Comparison of ENCODE assay signal across 17 mouse cellular contexts in the genomic region with DNA sequence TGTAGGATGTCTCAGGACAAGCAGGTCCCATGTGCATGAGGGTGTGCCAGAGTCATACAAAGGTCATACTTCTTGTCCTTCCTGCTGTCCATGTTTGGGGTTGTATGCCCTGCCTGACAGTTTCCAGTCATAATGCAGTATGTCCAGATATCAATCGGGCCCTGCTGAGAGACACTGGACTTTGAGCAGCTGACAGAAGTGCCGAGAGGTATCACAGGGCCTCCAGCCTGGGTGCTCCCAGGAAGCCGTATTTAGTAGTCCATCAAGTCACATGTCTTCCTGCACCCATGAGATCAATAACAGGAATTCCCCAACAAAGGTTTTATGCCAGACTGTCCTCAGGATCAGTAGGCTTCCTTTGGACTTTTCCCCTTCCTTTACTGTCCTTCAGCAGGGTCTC. TPM values are rescaled to one million over a fixed set of nuclear protein-coding genes. Genes with fewer than 3 reads are reported as not detected.
DNase-seq lines count a peak whose midpoint lies in the region; ATAC-seq and TF ChIP-seq lines count a peak whose summit lies in the region.
"Had no signal": no experiment of that assay in that cellular context is flagged by ENCODE, and none has a peak within 500 bp of the region (broad histone marks: within the 10 kb centered on the region; RNA-seq: fewer than 3 reads in every experiment).

No protein-coding gene starts in this region.

- no peak overlapping the region for H3K9ac ChIP-seq in heart, embryonic 13.5 days
- H3K9ac ChIP-seq in intestine, embryonic 15.5 days = no peak overlapping the region
- peak overlapping the region; percentile 6; the same call in 1 of the 2 replicates for H3K9ac ChIP-seq in liver, embryonic 13.5 days
- no peak overlapping the region for H3K9ac ChIP-seq in stomach, postnatal 0 days (ENCODE audit: low read length)
- H3K9ac ChIP-seq: embryonic facial prominence, embryonic 12.5 days; forebrain, embryonic 15.5 days; hindbrain, embryonic 14.5 days had no signal

- H3K36me3 ChIP-seq in heart, embryonic 13.5 days = peaks cover 82% of the 10 kb centered on the region
- H3K36me3 ChIP-seq in intestine, embryonic 15.5 days = peaks cover 15% of the 10 kb centered on the region; the same call in 1 of the 2 replicates
- H3K36me3 ChIP-seq in liver, embryonic 13.5 days = peaks cover 53% of the 10 kb centered on the region
- H3K36me3 ChIP-seq in stomach, postnatal 0 days (ENCODE audit: control insufficient read depth, insufficient read depth, low read length) = peaks cover 3% of the 10 kb centered on the region; the same call in 1 of the 2 replicates

- peak overlapping the region; percentile 6; the same call in 1 of the 2 replicates for H3K27ac ChIP-seq in heart, embryonic 13.5 days (replicated peaks)
- H3K27ac ChIP-seq in intestine, embryonic 15.5 days = no peak overlapping the region
- 0 out of 2 replicates have a peak overlapping the region, but pooled peaks have one; percentile 45 for H3K27ac ChIP-seq in liver, embryonic 13.5 days
- H3K27ac ChIP-seq in stomach, postnatal 0 days (replicated peaks) = no peak overlapping the region
- H3K27ac ChIP-seq: embryonic facial prominence, embryonic 12.5 days; forebrain, embryonic 15.5 days; hindbrain, embryonic 10.5 days; hindbrain, embryonic 14.5 days had no signal

- no peaks in the 10 kb centered on the region for H3K9me3 ChIP-seq in heart, embryonic 13.5 days
- H3K9me3 ChIP-seq in intestine, embryonic 15.5 days = no peaks in the 10 kb centered on the region
- no peaks in the 10 kb centered on the region for H3K9me3 ChIP-seq in liver, embryonic 13.5 days (replicated peaks)
- H3K9me3 ChIP-seq in stomach, postnatal 0 days (ENCODE audit: control insufficient read depth, low read length) = no peaks in the 10 kb centered on the region
- H3K9me3 ChIP-seq: embryonic facial prominence, embryonic 12.5 days; forebrain, embryonic 15.5 days had no signal

- H3K27me3 ChIP-seq in heart, embryonic 13.5 days (replicated peaks) = no peaks in the 10 kb centered on the region
- no peaks in the 10 kb centered on the region for H3K27me3 ChIP-seq in intestine, embryonic 15.5 days (replicated peaks)
- no peaks in the 10 kb centered on the region for H3K27me3 ChIP-seq in liver, embryonic 13.5 days
- H3K27me3 ChIP-seq in stomach, postnatal 0 days (ENCODE audit: control insufficient read depth, insufficient read depth, low read length) = no peaks in the 10 kb centered on the region
- H3K27me3 ChIP-seq: embryonic facial prominence, embryonic 12.5 days; forebrain, embryonic 15.5 days had no signal

- no peak for TF ChIP-seq CTCF in stomach, postnatal 0 days (IDR thresholded peaks at IDR 0.05; ENCODE audit: low read depth)

- DNase-seq in heart, adult 8-10 months (ENCODE audit: low spot score) = no peak
- no peak for DNase-seq in liver, embryonic 13.5 days
- DNase-seq in stomach, postnatal 0 days (ENCODE audit: low spot score) = no peak
- DNase-seq in cerebellum, postnatal 14 days = no peak
- DNase-seq in frontal cortex, postnatal 14 days (ENCODE audit: low spot score in 2 of 2) = no peak
- DNase-seq: adrenal gland, postnatal 10 days; cerebellum, adult 11 months; cerebellum, adult 8-10 months; cerebellum, postnatal 25 days; gastrocnemius, postnatal 10 days; heart, adult 18-20 months had no signal

- no peak for ATAC-seq in heart, embryonic 13.5 days (ENCODE audit: extremely low read depth, insufficient number of reproducible peaks, low FRiP score, low TSS enrichment)
- ATAC-seq in intestine, embryonic 15.5 days = peak; percentile 61
- ATAC-seq in liver, embryonic 13.5 days (ENCODE audit: low read depth) = peak; percentile 49
- 0 out of 2 replicates have a peak, but pooled peaks have one; percentile 28 for ATAC-seq in stomach, postnatal 0 days (ENCODE audit: low FRiP score, low TSS enrichment)
- ATAC-seq: forebrain, embryonic 15.5 days had no signal

- no peak for TF ChIP-seq EP300 in stomach, postnatal 0 days (optimal IDR thresholded peaks at IDR 0.05)

- no peak overlapping the region for H3K4me2 ChIP-seq in heart, embryonic 13.5 days
- no peak overlapping the region for H3K4me2 ChIP-seq in intestine, embryonic 15.5 days (replicated peaks)
- no peak overlapping the region for H3K4me2 ChIP-seq in liver, embryonic 13.5 days
- H3K4me2 ChIP-seq in stomach, postnatal 0 days (replicated peaks; ENCODE audit: low read depth) = no peak overlapping the region
- H3K4me2 ChIP-seq: embryonic facial prominence, embryonic 12.5 days; forebrain, embryonic 15.5 days; hindbrain, embryonic 14.5 days had no signal

- H3K4me1 ChIP-seq in heart, embryonic 13.5 days = peaks cover 26% of the 10 kb centered on the region
- no peaks in the 10 kb centered on the region for H3K4me1 ChIP-seq in intestine, embryonic 15.5 days (replicated peaks)
- peaks cover 9% of the 10 kb centered on the region; the same call in 1 of the 2 replicates for H3K4me1 ChIP-seq in liver, embryonic 13.5 days (replicated peaks)
- H3K4me1 ChIP-seq in stomach, postnatal 0 days (replicated peaks; ENCODE audit: control insufficient read depth, insufficient read depth) = no peaks in the 10 kb centered on the region
- H3K4me1 ChIP-seq: embryonic facial prominence, embryonic 12.5 days; forebrain, embryonic 15.5 days; hindbrain, embryonic 10.5 days had no signal

- WGBS in heart, embryonic 13.5 days = 74% methylated on average over 3 of the region's 3 CpGs
- WGBS in intestine, embryonic 15.5 days = 70% methylated on average over 3 of the region's 3 CpGs
- 73% methylated on average over 3 of the region's 3 CpGs for whole genome bisulfite sequencing in liver, embryonic 13.5 days (ENCODE audit: insufficient replicate concordance)
- 87% methylated on average over 3 of the region's 3 CpGs for WGBS in stomach, postnatal 0 days

- H3K4me3 ChIP-seq in heart, embryonic 13.5 days = no peak overlapping the region
- no peak overlapping the region for H3K4me3 ChIP-seq in intestine, embryonic 15.5 days (replicated peaks)
- no peak overlapping the region for H3K4me3 ChIP-seq in liver, embryonic 13.5 days (replicated peaks)
- no peak overlapping the region for H3K4me3 ChIP-seq in stomach, postnatal 0 days (ENCODE audit: low read depth, low read length)
- H3K4me3 ChIP-seq: embryonic facial prominence, embryonic 12.5 days; forebrain, embryonic 15.5 days; hindbrain, embryonic 10.5 days had no signal

RNA-seq across cellular contexts. Expression of gene Haus8, which starts 27.0 kb away (rescaled TPM):
- 126 and 154 TPM in 2 replicates for polyA plus RNA-seq in heart, embryonic 13.5 days (2015; fragmentation: Nextera tagmentation; extraction: Ambion mirVana)
- 10 to 100 TPM; 21.9 to 30.3 (median 26.9) TPM for total RNA-seq in heart, adult 8-10 months (2022)
- polyA plus RNA-seq in intestine, embryonic 15.5 days (2015; fragmentation: Nextera tagmentation; extraction: Ambion mirVana) = 44.5 and 51.6 TPM in 2 replicates
- 57.4 and 61.4 TPM in 2 replicates for polyA plus RNA-seq in liver, embryonic 13.5 days (2015; fragmentation: Nextera tagmentation; extraction: Ambion mirVana)
- polyA plus RNA-seq in stomach, postnatal 0 days (2015; fragmentation: Nextera tagmentation; extraction: Ambion mirVana) = 24.8 and 29.0 TPM in 2 replicates

RNA-seq across cellular contexts. Expression of gene Myo9b, which starts 27.2 kb away (rescaled TPM):
- 14.5 and 16.3 TPM in 2 replicates for polyA plus RNA-seq in heart, embryonic 13.5 days (2015; fragmentation: Nextera tagmentation; extraction: Ambion mirVana)
- total RNA-seq in heart, adult 8-10 months (2022) = 10 to 100 TPM; 22.8 to 27.1 (median 24.2) TPM
- polyA plus RNA-seq in intestine, embryonic 15.5 days (2015; fragmentation: Nextera tagmentation; extraction: Ambion mirVana) = 15.4 and 19.5 TPM in 2 replicates
- polyA plus RNA-seq in liver, embryonic 13.5 days (2015; fragmentation: Nextera tagmentation; extraction: Ambion mirVana) = 6.8 and 7.3 TPM in 2 replicates
- polyA plus RNA-seq in stomach, postnatal 0 days (2015; fragmentation: Nextera tagmentation; extraction: Ambion mirVana) = 5.8 and 6.0 TPM in 2 replicates

Comparison
In these comparisons a context has a peak if more than half of its experiments do, and no peak if none do; other contexts are left out.
1. H3K27ac ChIP-seq: peak in heart, embryonic 13.5 days (single experiment) and liver, embryonic 13.5 days (single experiment); none in intestine, embryonic 15.5 days (single experiment) and stomach, postnatal 0 days (single experiment).